Mouse (Mus musculus): ENCODE measurements at regions not wholly inside any gene's neighbourhood (a gene's known extent, or its start where the extent isn't known, plus 50 kb on each side); places are given as distances from the start of the nearest gene placed in this dataset.

- TF ChIP-seq CTCF (conservative IDR thresholded peaks at IDR 0.05; ENCODE audit: insufficient read depth, insufficient read length, low read depth, low read length) = no peak
- TF ChIP-seq POLR2A (IDR thresholded peaks at IDR 0.05; ENCODE audit: low read depth, low read length) = no peak
Measured at GRCm38 (mm10) chr2:45586588-45587200, 469.5 kb upstream of the Zeb2 start.

Measured in kidney, adult 2 months (tissue).